ENCODE assay signal across 8 mouse cellular contexts in the genomic region with DNA sequence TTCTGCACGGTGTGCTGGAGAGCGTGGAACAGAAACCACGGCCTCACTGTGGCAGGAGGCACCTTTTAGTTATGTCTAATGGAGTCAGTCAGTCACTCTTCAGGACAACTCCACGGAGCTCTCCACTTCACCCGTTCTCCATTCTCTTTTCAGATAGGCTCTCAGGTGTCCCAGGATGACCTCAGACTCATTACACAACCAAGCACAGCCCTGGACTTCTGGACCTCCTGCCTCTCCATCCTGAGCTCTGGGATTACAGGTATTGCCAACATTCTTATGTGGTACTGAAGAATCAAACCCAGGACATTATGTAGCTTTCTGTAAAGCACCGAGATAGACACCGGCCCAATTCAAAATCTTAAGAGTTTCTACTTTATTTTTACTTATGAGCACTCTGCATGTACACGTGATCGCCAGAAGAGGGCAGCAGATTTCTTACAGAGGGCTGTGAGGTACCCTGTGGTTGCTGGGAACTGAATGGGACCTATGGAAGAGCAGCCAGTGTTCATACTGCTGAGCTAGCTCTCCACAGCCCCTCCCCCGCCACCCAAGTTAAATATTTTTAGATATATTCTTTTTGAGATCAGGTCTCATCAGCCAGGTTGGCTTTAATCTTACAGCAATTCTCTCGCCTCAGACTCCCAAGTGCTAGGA. TPM values are rescaled to one million over a fixed set of nuclear protein-coding genes. Genes with fewer than 3 reads are reported as not detected.
DNase-seq lines count a peak whose midpoint lies in the region; ATAC-seq and TF ChIP-seq lines count a peak whose summit lies in the region.

No protein-coding gene starts in this region.

- no peaks in the 10 kb centered on the region for H3K27me3 ChIP-seq in limb, embryonic 10.5 days (ENCODE audit: low read depth, poor library complexity, severe bottlenecking)
- no peaks in the 10 kb centered on the region for H3K27me3 ChIP-seq in midbrain, embryonic 14.5 days (ENCODE audit: control insufficient read depth, insufficient read depth, low read length)

- H3K4me1 ChIP-seq in ES-E14 (ENCODE audit: control insufficient read depth in 2 of 2, insufficient read depth in 2 of 2, low read length in 2 of 2, poor library complexity in 1 of 2) = no peaks in the 10 kb centered on the region
- no peaks in the 10 kb centered on the region for H3K4me1 ChIP-seq in limb, embryonic 10.5 days
- H3K4me1 ChIP-seq in midbrain, embryonic 14.5 days (ENCODE audit: control insufficient read depth, insufficient read depth, low read length) = no peaks in the 10 kb centered on the region

- no peak overlapping the region for H3K27ac ChIP-seq in ES-E14 (ENCODE audit: insufficient read depth, low read depth, low read length, poor library complexity, severe bottlenecking)
- no peak overlapping the region for H3K27ac ChIP-seq in limb, embryonic 10.5 days
- H3K27ac ChIP-seq in midbrain, embryonic 14.5 days (replicated peaks; ENCODE audit: low read depth, low read length) = no peak overlapping the region

- no peak overlapping the region for H3K9ac ChIP-seq in ES-E14 (ENCODE audit: insufficient read depth, low read depth, low read length, poor library complexity, severe bottlenecking)
- H3K9ac ChIP-seq in midbrain, embryonic 14.5 days (replicated peaks; ENCODE audit: low read length) = no peak overlapping the region

- no peak for ATAC-seq in midbrain, embryonic 14.5 days (ENCODE audit: low FRiP score, low TSS enrichment)

- intact Hi-C loops in heart, postnatal 36 days (cut with DNase I) = loop anchor here (2.0 to 5.0 kb wide), 3 partner anchors 65 to 164 kb away; no protein-coding TSS in a partner anchor

- H3K4me2 ChIP-seq in midbrain, embryonic 14.5 days (ENCODE audit: low read length) = no peak overlapping the region

- H3K9me3 ChIP-seq in ES-E14 (ENCODE audit: control insufficient read depth, insufficient read depth, low read depth, low read length) = no peaks in the 10 kb centered on the region
- no peaks in the 10 kb centered on the region for H3K9me3 ChIP-seq in limb, embryonic 10.5 days (replicated peaks)
- H3K9me3 ChIP-seq in midbrain, embryonic 14.5 days (ENCODE audit: control insufficient read depth, low read length) = no peaks in the 10 kb centered on the region

- no peak overlapping the region for H3K4me3 ChIP-seq in ES-E14 (ENCODE audit: insufficient read depth in 1 of 2, low read depth in 1 of 2, low read length in 2 of 2, poor library complexity in 1 of 2, severe bottlenecking in 1 of 2)
- no peak overlapping the region for H3K4me3 ChIP-seq in limb, embryonic 10.5 days
- H3K4me3 ChIP-seq in midbrain, embryonic 14.5 days (replicated peaks; ENCODE audit: low read depth, low read length) = no peak overlapping the region

- in situ Hi-C loops in ES-E14 (cut with MboI; ENCODE audit: low sequenced_read_pairs in 2 of 2, unreplicated experiment in 2 of 2) = no loop called here

- DNase-seq in layer of hippocampus, adult 9-10 months (ENCODE audit: low spot score) = peak; percentile 11
- DNase-seq in layer of hippocampus, adult 11-12 months (ENCODE audit: low spot score) = no peak
- DNase-seq in ES-E14 (ENCODE audit: low read depth, low spot score) = peak; percentile 54
- DNase-seq in c-Kit-positive CD71-positive TER-119-negative erythroid progenitor cells, embryonic 14.5 days (ENCODE audit: low read depth) = peak; percentile 60
- DNase-seq in heart, postnatal 36 days = peak; percentile 34 to 39
- peak; percentile 65 for DNase-seq in limb, embryonic 10.5 days (ENCODE audit: low spot score)
- peak; percentile 88 for DNase-seq in midbrain, embryonic 14.5 days
- DNase-seq in frontal cortex, postnatal 10 days (ENCODE audit: low spot score in 2 of 2) = no peak

- H3K36me3 ChIP-seq in ES-E14 (ENCODE audit: control insufficient read depth, insufficient read depth, low read length, poor library complexity, severe bottlenecking) = peaks cover 12% of the 10 kb centered on the region
- peaks cover 65% of the 10 kb centered on the region for H3K36me3 ChIP-seq in limb, embryonic 10.5 days
- peaks cover 37% of the 10 kb centered on the region for H3K36me3 ChIP-seq in midbrain, embryonic 14.5 days (ENCODE audit: control insufficient read depth, insufficient read depth, low read length)

- WGBS in limb, embryonic 10.5 days = 75% methylated on average over 11 of the region's 11 CpGs
- 72% methylated on average over 11 of the region's 11 CpGs for WGBS in midbrain, embryonic 14.5 days

TF ChIP-seq in ES-E14, 5 proteins besides CTCF, POLR2A, EP300 and RAD21:
- TF ChIP-seq ZNF384 (IDR thresholded peaks at IDR 0.05; ENCODE audit: low read depth, low read length) (no peak), MAFK (IDR thresholded peaks at IDR 0.05; ENCODE audit: insufficient read depth, low read depth, low read length) (peak; percentile 66), HCFC1 (IDR thresholded peaks at IDR 0.05; ENCODE audit: borderline replicate concordance, insufficient read depth, low read length) (no peak), CHD2 (IDR thresholded peaks at IDR 0.05; ENCODE audit: low read depth, low read length) (no peak), ZC3H11A (IDR thresholded peaks at IDR 0.05; ENCODE audit: borderline replicate concordance, low read depth, low read length) (0 out of 2 replicates have a peak, but pooled peaks have one; percentile 21)

RNA-seq across cellular contexts. Expression of gene Itga2b, which starts 16.9 kb away (rescaled TPM):
- 6.6 and 7.8 TPM in 2 replicates for total RNA-seq in ES-E14 (2012; rRNA removed)
- 1 to 10 TPM; 3.1 to 3.8 TPM for total RNA-seq in heart, postnatal 36 days (2021)
- polyA plus RNA-seq in limb, embryonic 10.5 days (2016; fragmentation: Nextera tagmentation; extraction: Ambion mirVana) = 4.6 and 5.3 TPM in 2 replicates
- 5.4 and 7.7 TPM in 2 replicates for polyA plus RNA-seq in midbrain, embryonic 14.5 days (2014; fragmentation: Nextera tagmentation; extraction: Ambion mirVana)

RNA-seq across cellular contexts. Expression of gene Fam171a2, which starts 39.4 kb away (rescaled TPM):
- 6.7 and 13.1 TPM in 2 replicates for total RNA-seq in ES-E14 (2012; rRNA removed)
- 1 to 10 TPM; 4.3 to 5.2 TPM for total RNA-seq in heart, postnatal 36 days (2021)
- polyA plus RNA-seq in limb, embryonic 10.5 days (2016; fragmentation: Nextera tagmentation; extraction: Ambion mirVana) = 3.7 and 4.2 TPM in 2 replicates
- 28.6 and 50.4 TPM in 2 replicates for polyA plus RNA-seq in midbrain, embryonic 14.5 days (2014; fragmentation: Nextera tagmentation; extraction: Ambion mirVana)

RNA-seq across cellular contexts. Expression of gene Grn, which starts 56.7 kb away (rescaled TPM):
- total RNA-seq in ES-E14 (2012; rRNA removed) = 81.5 and 154 TPM in 2 replicates
- total RNA-seq in heart, postnatal 36 days (2021) = 100 to 1,000 TPM; 113 to 122 TPM
- polyA plus RNA-seq in limb, embryonic 10.5 days (2016; fragmentation: Nextera tagmentation; extraction: Ambion mirVana) = 78.5 and 93.2 TPM in 2 replicates
- 33.1 and 45.5 TPM in 2 replicates for polyA plus RNA-seq in midbrain, embryonic 14.5 days (2014; fragmentation: Nextera tagmentation; extraction: Ambion mirVana)

Comparison
In these comparisons a context has a peak if more than half of its experiments do, and no peak if none do; other contexts are left out.
1. DNase-seq: peak in layer of hippocampus, adult 9-10 months (single experiment), ES-E14 (single experiment), c-Kit-positive CD71-positive TER-119-negative erythroid progenitor cells, embryonic 14.5 days (single experiment), heart, postnatal 36 days (2 of 2), limb, embryonic 10.5 days (single experiment) and midbrain, embryonic 14.5 days (single experiment); none in layer of hippocampus, adult 11-12 months (single experiment) and frontal cortex, postnatal 10 days (0 of 2).